Comparison of ENCODE assay signal across 9 mouse cellular contexts in the genomic region with DNA sequence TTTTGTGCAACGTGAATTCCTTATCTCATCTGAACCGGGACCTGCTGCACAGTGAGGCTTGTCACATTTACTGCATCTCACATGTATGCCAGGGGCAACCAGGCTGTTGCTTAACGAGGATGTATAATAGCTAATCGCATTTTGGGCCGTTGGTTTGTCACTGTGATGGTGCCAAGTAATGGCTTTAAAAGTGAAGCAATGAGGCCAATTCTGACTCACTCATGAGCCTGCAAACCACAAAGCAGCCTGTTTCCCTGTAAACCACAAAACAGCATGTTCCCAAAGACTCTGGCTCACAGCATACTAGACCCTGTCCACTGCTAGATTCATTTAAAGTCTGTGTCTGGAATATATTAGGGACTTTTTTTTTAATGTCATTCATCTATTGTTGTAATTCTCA.
A peak's percentile ranks its signal among the peaks of the same experiment; 100 is the strongest.
DNase-seq lines count a peak whose midpoint lies in the region; ATAC-seq and TF ChIP-seq lines count a peak whose summit lies in the region.
"Had no signal": no experiment of that assay in that cellular context is flagged by ENCODE, and none has a peak within 500 bp of the region (broad histone marks: within the 10 kb centered on the region; RNA-seq: fewer than 3 reads in every experiment).

No protein-coding gene starts in this region.

- H3K4me3 ChIP-seq in heart, adult 2 months: no peak overlapping the region
- H3K4me3 ChIP-seq in heart, embryonic 11.5 days (ENCODE audit: low read depth, low read length): no peak overlapping the region
- H3K4me3 ChIP-seq in midbrain, embryonic 15.5 days: no peak overlapping the region

- no peaks in the 10 kb centered on the region; the same call in 1 of the 2 replicates for H3K4me1 ChIP-seq in heart, adult 2 months (ENCODE audit: control insufficient read depth, insufficient read depth, low read length)
- no peaks in the 10 kb centered on the region for H3K4me1 ChIP-seq in heart, embryonic 11.5 days (ENCODE audit: control insufficient read depth, insufficient read depth, low read length)
- no peaks in the 10 kb centered on the region for H3K4me1 ChIP-seq in midbrain, embryonic 15.5 days

- no peaks in the 10 kb centered on the region for H3K36me3 ChIP-seq in heart, adult 2 months (ENCODE audit: control insufficient read depth, insufficient read depth, low read length)
- no peaks in the 10 kb centered on the region for H3K36me3 ChIP-seq in heart, embryonic 11.5 days (ENCODE audit: control insufficient read depth, insufficient read depth, low read length)
- H3K36me3 ChIP-seq in midbrain, embryonic 15.5 days (replicated peaks): no peaks in the 10 kb centered on the region

- ATAC-seq in heart, embryonic 11.5 days (replicated peaks; ENCODE audit: insufficient number of reproducible peaks, low FRiP score, low TSS enrichment): no peak
- ATAC-seq in midbrain, embryonic 15.5 days (replicated peaks): no peak

- H3K9ac ChIP-seq in heart, adult 2 months (ENCODE audit: low read depth, low read length): no peak overlapping the region
- no peak overlapping the region for H3K9ac ChIP-seq in heart, embryonic 11.5 days (ENCODE audit: low read depth, low read length)
- H3K9ac ChIP-seq in midbrain, embryonic 15.5 days: no peak overlapping the region
- H3K9ac ChIP-seq: lung, embryonic 14.5 days had no signal

- TF ChIP-seq EP300 in heart, adult 2 months (IDR thresholded peaks at IDR 0.05; ENCODE audit: insufficient read depth, low read depth, low read length): no peak

- DNase-seq in heart, adult 2 months: peak; percentile 25 to 28
- DNase-seq in 416B (ENCODE audit: low read depth): peak; percentile 98
- peak; percentile 58 for DNase-seq in brain, adult 2 months (ENCODE audit: low read depth, low spot score)
- DNase-seq in layer of hippocampus, postnatal 10 days (ENCODE audit: low spot score in 2 of 2): peak; percentile 11 to 25
- no peak for DNase-seq in thymus, adult 18-20 months
- no peak for DNase-seq in embryo, embryonic 11 days
- DNase-seq: lung, embryonic 14.5 days had no signal

- H3K27me3 ChIP-seq in heart, adult 2 months (ENCODE audit: control insufficient read depth, insufficient read depth, low read length): no peaks in the 10 kb centered on the region
- no peaks in the 10 kb centered on the region for H3K27me3 ChIP-seq in heart, embryonic 11.5 days (ENCODE audit: control insufficient read depth, insufficient read depth, low read length)
- H3K27me3 ChIP-seq in midbrain, embryonic 15.5 days (replicated peaks): no peaks in the 10 kb centered on the region

- H3K4me2 ChIP-seq in heart, embryonic 11.5 days: no peak overlapping the region
- no peak overlapping the region for H3K4me2 ChIP-seq in midbrain, embryonic 15.5 days
- H3K4me2 ChIP-seq: lung, embryonic 14.5 days had no signal

- WGBS in heart, adult 2 months: 50% methylated on average over 5 of the region's 5 CpGs
- 61% methylated on average over 5 of the region's 5 CpGs for WGBS in heart, embryonic 11.5 days (ENCODE audit: insufficient replicate concordance)
- WGBS in midbrain, embryonic 15.5 days: 46% methylated on average over 5 of the region's 5 CpGs

- H3K79me2 ChIP-seq in heart, adult 2 months (replicated peaks; ENCODE audit: control insufficient read depth, insufficient read depth, low read length): no peaks in the 10 kb centered on the region

- TF ChIP-seq CTCF in heart, adult 2 months (IDR thresholded peaks at IDR 0.05): no peak

- no peak overlapping the region for H3K27ac ChIP-seq in heart, adult 2 months
- H3K27ac ChIP-seq in heart, embryonic 11.5 days (ENCODE audit: low read depth, low read length): no peak overlapping the region
- H3K27ac ChIP-seq in midbrain, embryonic 15.5 days: no peak overlapping the region

- no peaks in the 10 kb centered on the region for H3K9me3 ChIP-seq in heart, embryonic 11.5 days (replicated peaks; ENCODE audit: control insufficient read depth, low read length)
- H3K9me3 ChIP-seq in midbrain, embryonic 15.5 days: no peaks in the 10 kb centered on the region

- intact Hi-C loops in heart, adult 2 months (cut with DNase I): no loop called here

- no peak for TF ChIP-seq POLR2A in heart, adult 2 months (IDR thresholded peaks at IDR 0.05; ENCODE audit: insufficient read depth, low read depth, low read length)

Comparison
In these comparisons a context has a peak if more than half of its experiments do, and no peak if none do; other contexts are left out.
1. DNase-seq: peak in heart, adult 2 months (2 of 2), 416B (single experiment), brain, adult 2 months (single experiment) and layer of hippocampus, postnatal 10 days (2 of 2); none in thymus, adult 18-20 months (0 of 2) and embryo, embryonic 11 days (single experiment).